Mouse (Mus musculus) natural killer cell, adult 2 months (primary cell): ENCODE results near the gene Aip.

Source experiments
- DNase-seq, 2 experiments: peaks; one replicate each; pipeline ENCODE4 v3.0.0; 2022; ENCODE audit warnings: low spot score in 2 of 2

The Aip gene

DNA sequence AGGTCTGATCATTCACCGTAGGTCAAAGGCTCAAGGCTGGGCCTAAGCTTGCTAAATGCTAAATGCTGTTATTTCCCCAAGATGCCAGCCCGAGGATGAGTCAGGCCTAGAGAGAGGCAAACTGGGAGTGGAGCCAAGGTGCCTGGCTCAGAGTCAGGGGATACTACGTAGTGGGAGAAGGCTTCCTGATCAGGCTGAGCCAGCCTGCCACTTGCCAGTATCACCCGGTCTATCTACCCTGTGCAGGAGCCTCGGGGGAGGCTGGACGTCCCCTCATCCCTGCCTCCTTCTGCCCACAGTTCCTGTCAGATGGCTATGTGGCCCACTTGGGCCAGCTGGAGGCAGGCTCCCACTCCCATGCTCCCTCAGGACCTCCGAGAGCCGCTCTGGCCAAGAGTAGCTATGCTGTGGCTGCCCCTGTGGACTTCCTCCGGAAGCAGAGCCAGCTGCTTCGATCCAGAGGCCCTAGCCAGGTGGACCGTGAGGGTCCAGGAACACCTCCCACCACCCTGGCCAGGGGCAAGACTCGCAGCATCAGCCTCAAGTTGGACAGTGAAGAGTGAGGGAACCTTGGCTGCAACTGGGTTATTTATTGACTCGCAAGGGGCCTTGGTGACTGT lies 12.4 kb downstream of the Aip start:
- no peak for DNase-seq

DNA sequence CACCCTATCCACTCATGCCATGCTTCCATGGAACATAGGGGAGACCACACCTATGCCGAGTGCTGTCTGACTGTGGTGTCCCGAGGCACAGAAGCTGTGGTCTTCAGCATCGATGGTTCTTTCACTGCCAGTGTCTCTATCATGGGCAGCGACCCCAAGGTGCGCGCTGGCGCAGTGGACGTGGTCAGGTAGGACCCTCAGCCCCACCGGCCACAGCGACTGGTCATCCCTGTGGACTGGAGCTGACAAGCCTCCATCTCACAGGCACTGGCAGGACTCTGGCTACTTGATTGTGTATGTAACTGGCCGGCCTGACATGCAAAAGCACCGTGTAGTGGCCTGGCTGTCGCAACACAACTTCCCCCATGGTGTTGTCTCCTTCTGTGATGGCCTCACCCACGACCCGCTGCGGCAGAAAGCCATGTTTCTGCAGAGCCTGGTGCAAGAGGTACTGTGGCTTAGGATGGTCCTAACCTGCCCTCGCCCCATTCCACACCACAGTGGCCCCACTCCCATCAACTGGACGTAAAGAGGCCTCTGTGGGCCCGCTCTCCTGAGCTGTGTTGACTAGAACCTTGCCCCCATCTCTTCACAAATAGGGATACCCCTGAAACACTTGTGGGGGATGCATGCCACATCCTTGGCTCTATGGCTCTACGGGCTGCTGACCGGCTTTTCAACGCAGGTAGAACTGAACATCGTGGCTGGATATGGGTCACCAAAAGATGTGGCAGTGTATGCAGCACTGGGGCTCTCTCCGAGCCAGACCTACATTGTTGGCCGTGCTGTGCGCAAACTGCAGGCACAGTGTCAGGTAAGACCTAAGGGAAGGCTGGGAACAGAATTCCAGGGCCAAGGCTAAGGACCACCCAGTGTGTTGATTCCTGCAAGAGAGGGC lies 13.3 kb downstream of the Aip start:
- no peak for DNase-seq

DNA sequence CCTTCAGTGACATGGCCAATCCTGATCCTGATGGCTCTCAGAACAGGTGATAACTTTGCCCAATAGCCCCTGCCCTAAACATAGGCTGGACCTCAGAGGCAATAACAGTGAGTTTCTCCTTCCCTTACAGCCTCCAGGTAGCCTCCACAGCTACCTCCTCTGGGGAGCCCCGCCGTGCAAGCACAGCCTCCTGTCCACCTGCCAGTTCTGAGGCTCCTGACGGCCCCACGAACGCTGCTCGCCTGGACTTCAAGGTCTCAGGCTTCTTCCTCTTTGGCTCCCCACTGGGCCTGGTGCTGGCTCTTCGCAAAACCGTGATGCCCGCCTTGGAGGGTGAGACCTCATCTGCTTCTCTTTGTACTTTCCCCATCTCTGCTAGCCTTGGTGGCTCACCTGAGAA lies 17.1 kb downstream of the Aip start:
- no peak for DNase-seq

DNA sequence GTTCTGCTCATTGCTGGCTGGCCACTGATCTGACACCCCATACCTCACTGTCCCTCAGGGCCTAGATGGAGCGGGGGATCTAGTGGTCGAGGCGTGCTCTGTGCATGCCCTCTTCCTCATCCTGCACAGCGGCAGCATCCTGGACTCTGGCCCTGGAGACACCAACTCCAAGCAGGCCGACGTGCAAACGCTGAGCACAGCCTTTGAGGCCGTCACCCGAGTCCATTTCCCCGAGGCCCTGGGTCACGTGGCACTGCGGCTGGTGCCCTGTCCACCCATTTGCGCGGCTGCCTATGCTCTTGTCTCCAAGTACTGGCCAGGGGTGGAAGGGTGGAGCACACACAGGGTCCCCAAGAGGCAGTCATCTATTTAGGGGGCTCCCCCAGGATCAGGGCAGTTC lies 19.0 kb downstream of the Aip start:
- no peak for DNase-seq

DNA sequence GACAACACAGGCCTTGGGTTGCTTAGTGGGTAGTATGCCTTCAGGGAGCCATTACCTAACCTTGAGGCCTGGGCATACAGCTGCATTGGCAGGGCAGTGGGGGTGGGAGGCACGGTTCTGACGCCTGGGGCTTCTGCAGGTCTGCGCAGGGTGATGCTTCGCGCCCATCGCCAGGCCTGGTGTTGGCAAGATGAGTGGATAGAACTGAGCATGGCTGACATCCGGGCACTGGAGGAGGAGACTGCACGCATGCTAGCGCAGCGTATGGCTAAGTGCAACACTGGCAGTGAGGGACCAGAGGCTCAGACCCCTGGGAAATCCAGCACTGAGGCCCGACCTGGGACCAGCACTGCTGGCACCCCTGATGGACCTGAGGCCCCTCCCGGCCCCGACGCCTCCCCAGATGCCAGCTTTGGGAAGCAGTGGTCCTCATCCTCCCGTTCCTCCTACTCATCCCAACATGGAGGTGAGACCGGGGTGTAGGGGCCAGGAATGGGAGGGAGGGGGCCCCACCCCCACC lies 20.9 kb downstream of the Aip start:
- no peak for DNase-seq

DNA sequence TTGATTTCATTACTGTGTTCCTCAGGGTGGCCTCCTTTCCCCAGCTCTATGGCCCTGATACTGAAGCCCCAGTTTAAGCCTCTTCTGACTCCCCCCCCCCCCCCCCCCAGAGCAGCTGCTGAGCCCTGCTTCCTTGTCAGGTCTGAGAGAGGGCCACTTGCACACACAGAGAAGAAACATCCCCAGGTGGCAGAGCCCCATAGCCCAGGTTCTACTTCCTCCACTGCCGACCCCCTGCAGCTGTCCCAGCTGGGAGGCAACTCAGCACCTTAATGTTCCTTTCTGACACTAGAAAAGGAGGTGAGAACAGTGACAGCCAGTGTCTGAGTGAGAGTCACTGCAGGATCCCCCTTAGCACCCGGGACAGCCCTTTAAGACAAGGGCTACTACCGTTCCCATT lies 21.9 kb downstream of the Aip start:
- DNase-seq, result no peak

DNA sequence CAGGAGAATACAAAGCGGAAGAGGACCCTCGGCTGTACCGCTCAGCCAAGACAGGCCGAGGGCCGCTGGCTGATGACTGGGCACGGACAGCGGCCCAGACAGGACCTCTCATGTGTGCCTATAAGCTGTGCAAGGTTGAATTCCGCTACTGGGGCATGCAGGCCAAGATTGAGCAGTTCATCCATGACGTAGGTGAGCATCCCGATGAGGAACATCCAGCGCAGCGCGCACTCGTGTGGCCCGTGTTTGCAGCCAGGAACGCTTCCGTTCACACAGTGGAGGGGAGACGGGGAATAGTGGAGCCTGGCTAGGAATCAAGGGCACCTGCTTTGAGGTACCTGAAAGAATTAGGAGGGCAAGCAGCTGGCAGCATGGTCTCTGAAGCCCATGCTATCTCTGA lies 22.4 kb downstream of the Aip start:
- no peak for DNase-seq

DNA sequence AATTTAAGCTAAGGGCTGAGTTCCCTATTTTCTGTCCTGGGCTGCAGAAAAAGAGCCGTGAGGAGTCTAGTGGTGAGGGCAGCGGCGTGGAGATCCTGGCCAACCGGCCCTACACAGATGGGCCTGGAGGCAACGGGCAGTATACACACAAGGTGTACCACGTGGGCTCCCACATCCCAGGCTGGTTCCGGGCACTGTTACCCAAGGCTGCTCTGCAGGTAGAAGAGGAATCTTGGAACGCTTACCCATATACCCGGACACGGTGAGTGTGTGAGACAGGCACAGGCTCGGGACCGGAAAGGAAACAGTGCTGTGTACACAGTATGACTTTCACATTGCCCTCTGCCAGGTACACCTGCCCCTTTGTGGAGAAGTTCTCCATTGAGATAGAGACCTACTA lies 23.0 kb downstream of the Aip start:
- DNase-seq, result no peak

DNA sequence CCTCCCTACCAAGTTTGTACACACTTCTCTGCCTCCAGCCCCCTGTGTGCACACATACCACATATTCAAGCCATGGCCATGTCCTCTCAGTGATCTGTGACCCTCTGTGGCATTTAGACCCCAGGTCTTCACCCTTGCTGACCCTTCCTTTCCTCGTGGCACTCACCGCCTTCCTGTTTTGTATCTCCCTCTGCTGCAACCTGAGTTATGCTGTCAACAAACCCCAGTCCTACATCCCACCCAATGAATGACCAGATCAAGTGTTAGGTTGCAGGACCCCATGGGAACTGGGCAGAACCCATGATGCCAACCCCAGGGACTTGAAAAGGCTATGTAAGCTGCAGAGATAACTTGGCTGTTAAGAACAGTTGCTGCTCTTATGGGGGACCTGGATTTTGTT lies 23.6 kb downstream of the Aip start:
- DNase-seq, result no peak

DNA sequence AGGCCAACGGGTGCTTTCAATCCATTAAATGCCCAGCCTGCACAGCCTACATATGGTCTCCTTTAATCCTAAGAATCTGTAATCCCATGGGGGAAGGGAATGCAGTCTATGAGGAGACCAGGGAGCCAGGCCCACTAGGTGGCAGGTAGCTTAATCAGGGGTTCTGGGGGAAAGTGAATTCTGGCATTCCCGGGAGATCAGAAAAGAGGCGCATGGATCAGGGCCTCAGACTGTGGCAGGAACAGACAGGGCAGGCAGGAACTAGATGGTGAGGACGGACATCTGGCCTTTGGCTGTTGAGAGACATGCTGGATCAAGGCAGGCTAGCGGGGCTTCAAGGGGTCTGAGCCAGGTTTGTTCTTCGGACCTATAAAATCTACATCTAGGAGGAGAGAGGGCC lies 24.2 kb downstream of the Aip start:
- DNase-seq, result no peak

DNA sequence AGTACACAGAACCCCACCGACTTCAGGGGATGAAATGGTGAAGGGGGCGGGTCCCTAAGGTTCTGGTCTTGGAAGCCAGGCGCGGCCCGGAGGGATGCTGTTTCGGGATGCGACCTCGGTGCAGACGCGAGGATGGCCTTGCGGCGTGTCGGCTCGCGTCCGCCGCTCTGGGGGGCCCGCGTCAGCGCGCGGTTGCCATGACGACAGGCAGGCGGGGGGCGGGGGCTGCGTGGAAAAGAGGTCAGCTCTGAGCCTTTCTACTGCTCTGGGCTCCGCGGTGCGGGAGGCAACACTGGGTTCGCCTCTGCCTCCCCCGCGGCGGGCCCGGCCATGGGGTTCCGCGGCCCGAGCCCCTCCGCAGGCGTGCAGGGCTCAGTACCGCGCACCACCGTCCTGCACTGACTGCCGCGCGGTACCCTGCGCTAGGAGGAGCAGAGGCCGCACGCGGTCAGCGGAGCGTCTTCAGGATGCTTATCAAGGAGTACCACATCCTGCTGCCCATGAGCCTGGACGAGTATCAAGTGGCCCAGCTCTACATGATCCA lies 24.9 kb downstream of the Aip start:
- DNase-seq, result peak; percentile 39 to 51

DNA sequence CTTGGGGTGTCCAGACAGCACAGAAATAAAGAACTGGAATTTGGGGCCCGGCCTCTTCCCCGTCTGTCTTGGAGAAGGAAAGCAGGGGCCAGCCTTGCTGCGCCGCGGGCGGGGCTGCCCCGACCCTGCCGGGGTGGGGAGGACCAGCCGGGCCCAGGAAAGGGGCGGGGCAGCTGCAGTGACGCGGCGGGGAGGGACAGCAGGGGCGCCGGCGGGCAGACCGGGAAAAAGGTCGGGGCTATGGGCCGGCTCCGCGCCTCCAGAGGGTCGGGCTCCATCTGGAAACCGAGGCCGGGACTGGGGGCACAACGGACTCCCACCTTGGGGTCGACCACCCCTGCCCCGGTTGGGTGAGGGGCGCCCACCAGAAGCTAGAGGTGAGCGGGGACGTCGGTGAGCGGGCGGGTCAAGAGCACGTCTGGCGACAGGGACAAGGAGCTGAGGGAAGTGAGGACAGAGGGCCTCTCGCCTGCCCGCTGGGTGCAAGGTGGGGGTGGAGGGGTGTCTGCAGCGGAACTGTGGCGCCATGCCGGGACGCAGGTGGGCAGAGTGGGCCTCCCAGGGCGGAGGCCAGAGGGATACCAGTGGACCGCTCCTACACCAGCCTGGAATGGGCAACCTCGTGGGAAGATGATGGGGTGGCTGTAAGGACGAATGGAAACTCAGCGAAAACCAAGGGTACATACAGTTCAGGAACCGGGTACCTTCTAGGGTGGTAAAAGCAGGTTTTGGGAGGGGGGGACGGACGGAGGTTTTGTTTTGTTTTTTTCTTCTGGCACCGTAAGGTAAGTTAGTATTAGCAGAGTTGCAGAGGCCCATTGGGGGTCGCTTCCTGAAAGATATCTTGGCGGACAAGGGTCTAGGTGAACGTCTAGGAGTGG lies 25.6 kb downstream of the Aip start, which contains the start of gene Pitpnm1:
Gene Pitpnm1, plus strand, starts transcription at position 162 of the 881 bp plus-strand sequence.
- DNase-seq, result peak; percentile 62 to 64

DNA sequence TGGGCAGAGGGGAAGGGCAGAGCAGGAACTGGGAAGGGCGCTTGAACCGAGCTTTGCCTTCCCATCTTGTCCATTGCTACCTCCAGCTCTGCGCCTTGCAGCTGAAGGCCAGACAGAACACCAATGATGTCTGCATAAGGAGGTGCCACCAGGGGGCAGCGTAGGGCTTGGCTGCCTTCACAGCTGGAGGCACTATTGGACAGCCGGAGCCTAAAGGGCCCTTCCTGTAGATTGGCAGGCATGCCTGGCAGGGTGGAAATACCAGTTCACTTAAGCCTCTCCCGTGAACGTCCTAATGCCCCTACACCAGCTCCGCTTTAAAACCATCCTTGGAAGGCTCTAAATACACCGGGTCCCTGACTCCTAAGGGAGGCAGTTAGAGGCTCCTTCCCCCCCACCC lies 26.6 kb downstream of the Aip start:
- peak; percentile 88 to 93 for DNase-seq

DNA sequence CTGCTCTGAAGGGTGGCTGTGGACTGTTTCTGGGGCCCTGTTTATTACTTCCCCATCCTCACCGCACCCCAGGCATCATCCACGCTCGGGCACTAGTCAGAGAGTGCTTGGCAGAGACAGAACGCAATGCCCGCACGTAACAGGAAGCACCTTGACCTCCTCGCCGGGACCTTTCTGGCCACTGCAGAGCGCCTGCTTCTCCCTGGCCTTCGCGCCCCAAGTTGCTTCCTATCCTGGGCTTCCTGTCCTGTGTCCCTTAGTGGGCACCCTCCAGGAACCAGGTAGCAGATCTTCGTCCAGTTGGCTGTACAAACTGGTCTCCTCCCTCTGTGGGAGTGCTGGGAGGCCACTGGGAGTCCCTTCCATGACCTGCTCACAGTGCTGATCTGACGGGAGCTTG lies 27.2 kb downstream of the Aip start:
- DNase-seq, result peak in 1 of 2 experiments; percentile 18

DNA sequence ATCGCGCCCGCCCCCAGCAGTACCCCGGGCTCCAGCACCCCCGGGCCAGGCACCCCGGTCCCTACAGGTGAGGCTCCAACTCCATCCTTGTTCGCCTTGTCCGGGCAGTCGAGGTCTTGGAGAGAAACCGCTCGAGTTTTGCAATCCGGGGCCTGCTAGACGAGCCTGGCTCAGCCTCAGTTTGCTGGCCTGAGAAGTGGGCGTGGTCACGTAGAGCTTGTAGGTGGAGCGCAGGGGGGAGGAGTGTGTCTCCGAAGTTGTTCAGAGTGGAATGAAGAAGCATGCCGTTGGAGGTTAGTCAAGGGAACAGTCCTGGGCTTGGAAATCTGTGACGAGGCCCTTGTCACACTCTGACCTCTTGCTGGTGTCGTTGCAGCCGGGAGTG lies 28.2 kb downstream of the Aip start:
- DNase-seq, result no peak

DNA sequence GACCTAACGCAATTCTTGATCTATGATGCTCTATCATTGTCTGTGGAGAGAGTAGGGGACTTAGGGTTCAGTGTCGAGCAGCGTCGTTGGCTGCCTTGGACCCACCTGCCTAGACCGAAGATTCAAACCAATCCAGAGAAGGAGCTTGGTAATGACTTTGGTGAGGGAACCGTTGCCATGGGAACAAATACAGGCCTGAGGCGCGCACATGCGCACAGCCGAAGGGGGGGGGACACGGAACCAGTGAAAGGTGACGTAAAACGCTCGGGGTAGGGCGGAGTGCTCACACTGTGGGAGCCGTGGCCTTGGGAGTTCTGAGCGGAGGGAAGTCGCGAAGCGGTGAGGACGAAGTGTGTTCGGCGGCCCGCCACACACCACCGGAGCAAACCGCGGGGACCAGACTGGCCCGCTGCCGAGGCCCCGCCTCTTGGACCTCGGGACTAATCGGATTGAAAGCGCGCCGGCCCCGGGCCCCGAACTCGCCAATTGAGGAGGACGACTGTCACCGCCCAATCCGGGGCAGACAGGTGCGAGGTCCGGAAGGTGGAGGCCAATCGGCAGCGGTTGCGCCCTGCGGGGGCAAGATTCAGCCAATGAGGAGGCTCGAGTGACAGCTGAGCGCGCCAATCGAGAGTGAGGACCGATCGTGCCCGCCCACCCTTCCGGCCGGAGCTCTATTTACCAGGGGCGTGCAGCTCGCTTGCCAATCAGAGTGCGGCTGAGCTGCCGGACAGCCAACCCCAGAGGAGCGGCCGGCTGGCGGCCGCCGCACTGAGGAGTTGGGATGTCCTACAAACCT lies 28.8 kb downstream of the Aip start, which contains the start of gene Cdk2ap2:
Gene Cdk2ap2, plus strand, starts transcription at position 541 of the 799 bp plus-strand sequence.
- DNase-seq, result peak; percentile 99

DNA sequence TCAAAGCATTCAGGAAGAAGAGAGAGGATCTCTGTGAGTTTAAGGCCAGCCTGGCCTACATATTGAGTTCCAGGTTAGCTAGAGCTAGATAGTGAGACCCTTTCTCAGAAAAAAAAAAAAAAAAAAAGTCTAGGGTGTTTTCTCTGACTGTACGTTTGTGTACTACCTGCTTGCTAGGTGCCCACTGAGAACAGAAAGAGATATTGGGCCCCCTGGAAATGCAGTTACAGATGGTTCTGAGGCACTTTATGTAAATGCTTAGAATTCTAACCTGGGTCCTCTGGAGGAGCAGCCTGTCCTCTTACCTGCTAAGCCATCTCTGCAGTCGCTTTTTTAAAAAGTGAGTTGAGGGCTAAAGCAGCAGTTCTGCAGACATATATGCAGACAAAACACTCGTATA lies 29.9 kb downstream of the Aip start:
- no peak for DNase-seq

DNA sequence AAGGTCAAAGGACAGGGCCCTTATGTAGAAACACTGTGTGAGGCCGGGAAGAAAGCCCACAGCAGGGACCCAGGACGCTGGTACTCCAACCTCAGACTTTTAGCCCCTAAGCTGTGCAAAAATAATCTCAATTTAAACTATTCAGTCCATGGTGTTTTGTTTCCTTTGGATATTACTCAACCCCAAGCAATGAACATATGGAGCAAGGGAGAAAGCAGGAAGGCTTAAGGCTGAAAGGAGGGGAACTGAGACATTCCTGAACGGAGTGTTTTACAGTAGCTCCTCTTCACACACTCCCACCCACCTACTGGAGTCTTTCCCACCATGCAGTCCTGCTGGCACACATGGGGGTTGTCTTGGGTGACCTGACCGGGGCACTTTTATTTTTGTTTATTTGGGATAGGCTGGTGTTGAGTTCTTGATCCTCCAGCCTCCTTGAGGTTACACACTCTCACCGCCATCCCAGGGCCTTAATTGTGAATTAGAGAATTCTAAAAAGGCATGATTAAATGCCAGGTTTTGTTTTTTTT lies 30.8 kb downstream of the Aip start:
- no peak for DNase-seq

DNA sequence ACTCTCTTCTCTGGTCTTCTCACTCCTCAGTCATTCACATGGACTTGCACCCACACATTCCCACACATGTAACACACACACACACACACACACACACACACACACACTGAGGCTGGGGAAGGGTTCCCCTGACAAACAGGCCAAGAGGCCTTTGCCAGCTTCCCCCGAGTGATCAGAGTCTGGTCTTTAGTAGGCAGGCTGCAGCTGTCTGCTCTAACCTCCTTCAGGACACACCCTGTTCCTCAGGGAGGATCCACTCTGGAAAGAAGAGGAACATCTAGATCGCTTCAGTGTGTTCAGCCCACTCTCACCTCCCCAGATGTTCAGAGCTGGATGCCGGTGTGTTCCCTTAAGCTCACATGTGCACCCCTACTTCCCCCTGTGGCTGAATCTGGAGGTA lies 31.3 kb downstream of the Aip start:
- DNase-seq, result no peak

DNA sequence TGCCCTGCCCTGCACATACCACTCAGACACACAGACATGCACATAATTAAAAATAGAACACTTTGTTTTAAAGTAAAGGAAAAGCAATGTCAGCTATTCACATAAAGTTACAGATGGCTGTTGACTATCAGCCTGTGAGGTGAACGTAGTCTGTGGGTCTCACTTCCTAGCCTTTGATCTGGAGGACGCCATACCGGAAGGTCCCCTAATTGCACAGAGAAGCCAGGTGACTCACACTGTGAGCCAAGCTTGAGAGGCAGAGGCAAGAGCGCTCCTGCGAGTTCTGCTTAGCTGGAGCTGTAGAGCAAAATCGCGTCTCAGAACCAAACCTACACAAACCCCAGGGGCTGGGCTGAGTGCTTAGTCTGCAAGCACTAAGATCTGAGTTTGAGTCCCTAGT lies 31.9 kb downstream of the Aip start:
- peak; percentile 42 to 48 for DNase-seq

DNA sequence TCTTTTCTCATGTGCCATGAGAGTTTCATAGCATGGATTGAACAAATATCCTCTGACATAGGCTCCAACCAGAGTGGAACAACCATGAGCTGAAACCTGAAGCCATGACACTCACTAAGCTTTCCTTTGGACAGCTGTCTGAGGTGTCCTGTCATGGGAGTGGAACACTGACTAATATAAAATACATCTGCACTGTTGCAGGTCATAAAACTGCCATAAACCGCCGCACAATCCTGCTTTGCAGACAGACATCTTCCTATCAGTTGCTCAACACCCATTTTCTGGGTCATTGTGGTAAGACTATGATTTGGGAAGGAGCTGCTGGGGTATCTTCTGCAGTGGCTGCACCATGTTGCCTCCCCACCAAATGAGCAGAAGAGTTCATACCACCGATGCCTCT lies 32.9 kb downstream of the Aip start:
- DNase-seq, result no peak
